Mouse (Mus musculus) hindbrain, embryonic 12.5 days (tissue): ENCODE results near the gene Notch2. TPM values are rescaled to one million over a fixed set of nuclear protein-coding genes. Genes with fewer than 3 reads are reported as not detected.
"Not testable (repeated sequence)": the region's sequence is repeated elsewhere in the genome, so short reads cannot be mapped to it uniquely, and the experiment has no call there.

Experiments
- ATAC-seq: fragments of 200-750 bp; cut with Nextera tagmentation; 2 replicates; pipeline ENCODE4 v1.8.0; 2017; ENCODE audit warnings: moderate TSS enrichment; ENCODE audit not compliant: low FRiP score
- H3K27ac ChIP-seq: fragments of 300-500 bp; sonication (generic); 2 replicates; pipeline ENCODE4 v1.5.1; 2016; ENCODE audit warnings: mild to moderate bottlenecking
- H3K27me3 ChIP-seq: fragments of 300-500 bp; sonication (generic); 2 replicates; pipeline ENCODE4 v1.6.1; 2016; ENCODE audit warnings: mild to moderate bottlenecking
- H3K36me3 ChIP-seq: fragments of 300-500 bp; sonication (generic); 2 replicates; pipeline ENCODE4 v1.6.1; 2016; ENCODE audit warnings: mild to moderate bottlenecking
- H3K4me1 ChIP-seq: fragments of 300-500 bp; sonication (generic); 2 replicates; pipeline ENCODE4 v1.6.1; 2016
- H3K4me2 ChIP-seq: fragments of 300-500 bp; sonication (generic); replicated peaks from 2 replicates; pipeline ENCODE4 v1.6.1; 2016; ENCODE audit warnings: mild to moderate bottlenecking
- H3K4me3 ChIP-seq: fragments of 300-500 bp; sonication (generic); 2 replicates; pipeline ENCODE4 v1.5.1; 2016; ENCODE audit warnings: mild to moderate bottlenecking
- H3K9ac ChIP-seq: fragments of 300-500 bp; sonication (generic); 2 replicates; pipeline ENCODE4 v1.6.1; 2016; ENCODE audit warnings: mild to moderate bottlenecking, moderate library complexity
- H3K9me3 ChIP-seq: fragments of 300-500 bp; sonication (generic); replicated peaks from 2 replicates; pipeline ENCODE4 v1.6.1; 2016; ENCODE audit warnings: mild to moderate bottlenecking
- WGBS: fragments of 180-500 bp; shearing (Covaris S2); methylation state at CpG from one replicate; pipeline ENCODE4 v1.1.7; 2016; 5-methylcytosine and 5-hydroxymethylcytosine counted together
- polyA plus RNA-seq: library from polyadenylated mRNA; unstranded; fragments of >200 nt; fragmentation: Nextera tagmentation; extraction: Ambion mirVana; gene quantifications from 2 replicates; pipeline ENCODE4 v1.2.1, GENCODE M21; 2016

The Notch2 gene
- polyA plus RNA-seq, 1 experiment from 2014 or later, result 26.5 TPM

DNA sequence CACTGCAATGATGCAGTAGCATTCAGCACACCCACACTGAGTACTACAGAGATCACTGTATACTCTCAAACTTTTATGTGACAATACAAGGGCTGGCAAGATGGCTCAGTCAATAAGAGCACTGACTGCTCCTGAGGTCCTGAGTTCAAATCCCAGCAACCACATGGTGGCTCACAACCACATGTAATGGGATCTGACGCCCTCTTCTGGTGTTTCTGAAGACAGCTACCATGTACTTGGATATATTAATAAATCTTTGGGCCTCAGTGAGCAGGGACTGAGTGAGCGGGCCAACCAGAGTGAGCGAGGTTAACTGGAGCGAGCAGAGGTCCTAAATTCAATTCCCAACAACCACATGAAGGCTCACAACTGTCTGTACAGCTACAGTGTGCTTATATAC lies 118.8 kb downstream of the Notch2 start:
- H3K4me3 ChIP-seq, H3K4me1 ChIP-seq, H3K4me2 ChIP-seq, ATAC-seq, H3K9me3 ChIP-seq, H3K27ac ChIP-seq, H3K27me3 ChIP-seq, H3K9ac ChIP-seq: not testable (repeated sequence)
- peaks cover 48% of the 10 kb centered on the region for H3K36me3 ChIP-seq
- WGBS, result 91% methylated on average over 4 of the region's 4 CpGs

DNA sequence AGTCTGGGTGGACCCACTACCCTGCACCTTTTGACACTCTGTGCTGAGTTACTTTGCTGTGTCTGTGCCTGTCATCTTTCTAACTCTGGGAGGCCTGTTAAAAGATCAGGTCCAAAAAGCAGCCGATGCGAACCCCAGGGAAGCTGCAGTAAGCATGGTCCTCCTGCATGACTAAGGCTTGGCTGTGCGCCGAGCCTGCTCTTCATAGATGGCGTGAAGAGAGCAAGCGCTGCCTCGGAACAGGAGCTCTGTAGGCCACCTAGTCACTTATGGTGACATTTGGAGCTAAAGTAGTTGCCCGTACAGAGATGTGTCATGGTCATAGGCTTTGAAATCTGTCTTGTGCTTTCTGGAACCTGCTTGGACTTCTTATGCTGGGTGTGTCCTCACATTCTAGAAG lies 119.3 kb downstream of the Notch2 start:
- Histone ChIP-seq H3K27ac (no peak overlapping the region), H3K4me3 (no peak overlapping the region), H3K9ac (no peak overlapping the region), H3K4me1 (no peaks in the 10 kb centered on the region), H3K27me3 (no peaks in the 10 kb centered on the region), H3K9me3 (no peaks in the 10 kb centered on the region), H3K36me3 (peaks cover 53% of the 10 kb centered on the region), H3K4me2 (no peak overlapping the region)
- 94% methylated on average over 8 of the region's 8 CpGs for WGBS
- ATAC-seq, result no peak

DNA sequence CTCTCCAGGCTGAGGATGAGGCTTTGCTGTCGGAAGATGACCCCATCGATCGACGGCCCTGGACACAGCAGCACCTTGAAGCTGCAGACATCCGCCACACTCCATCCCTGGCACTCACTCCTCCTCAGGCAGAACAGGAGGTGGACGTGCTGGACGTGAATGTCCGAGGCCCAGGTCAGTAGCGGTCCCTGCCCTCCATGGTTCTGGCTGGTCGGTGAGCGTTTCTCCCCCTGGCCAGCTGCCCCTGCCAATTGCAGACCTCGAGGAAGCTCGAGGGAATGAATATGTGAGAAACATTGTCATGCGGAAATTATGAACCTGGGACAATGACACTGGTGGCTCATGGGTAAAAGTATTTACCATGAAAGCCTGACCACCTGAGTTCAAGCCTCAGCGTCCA lies 128.1 kb downstream of the Notch2 start:
- Histone ChIP-seq H3K4me1 (no peaks in the 10 kb centered on the region), H3K4me2 (no peak overlapping the region), H3K4me3 (no peak overlapping the region), H3K9ac (no peak overlapping the region), H3K27me3 (no peaks in the 10 kb centered on the region), H3K36me3 (peaks cover 86% of the 10 kb centered on the region), H3K27ac (no peak overlapping the region), H3K9me3 (no peaks in the 10 kb centered on the region)
- ATAC-seq, result no peak
- WGBS, result 95% methylated on average over 15 of the region's 15 CpGs

GRCm38 (mm10) chr3:98142862-98143261 lies 129.5 kb downstream of the Notch2 start:
- Histone ChIP-seq H3K9me3 (no peaks in the 10 kb centered on the region), H3K9ac (no peak overlapping the region), H3K36me3 (peaks cover 87% of the 10 kb centered on the region), H3K27ac (no peak overlapping the region), H3K27me3 (no peaks in the 10 kb centered on the region), H3K4me3 (no peak overlapping the region), H3K4me2 (no peak overlapping the region), H3K4me1 (no peaks in the 10 kb centered on the region)
- ATAC-seq, result no peak
- 95% methylated on average over 13 of the region's 13 CpGs for WGBS

DNA sequence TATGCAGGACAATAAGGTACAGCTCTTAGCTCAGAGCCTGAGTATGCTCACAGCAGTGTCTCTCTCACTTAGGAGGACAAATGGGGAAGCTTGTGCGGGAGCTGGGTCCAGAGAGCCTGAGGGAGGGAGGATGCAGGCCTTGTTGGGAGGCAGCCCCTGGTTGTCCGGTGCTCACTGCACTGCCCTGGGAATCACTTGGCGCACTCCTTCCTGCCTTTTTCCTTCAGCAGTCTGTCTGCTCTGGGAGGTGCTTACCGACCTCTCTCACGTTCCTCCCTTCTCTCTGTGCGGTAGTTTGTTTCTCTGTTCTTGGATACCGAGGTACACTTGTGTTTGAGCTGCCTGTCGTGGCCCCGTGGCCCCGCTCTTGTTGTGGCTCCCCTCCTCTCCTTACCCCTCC lies 131.9 kb downstream of the Notch2 start:
- ATAC-seq, result no peak

DNA sequence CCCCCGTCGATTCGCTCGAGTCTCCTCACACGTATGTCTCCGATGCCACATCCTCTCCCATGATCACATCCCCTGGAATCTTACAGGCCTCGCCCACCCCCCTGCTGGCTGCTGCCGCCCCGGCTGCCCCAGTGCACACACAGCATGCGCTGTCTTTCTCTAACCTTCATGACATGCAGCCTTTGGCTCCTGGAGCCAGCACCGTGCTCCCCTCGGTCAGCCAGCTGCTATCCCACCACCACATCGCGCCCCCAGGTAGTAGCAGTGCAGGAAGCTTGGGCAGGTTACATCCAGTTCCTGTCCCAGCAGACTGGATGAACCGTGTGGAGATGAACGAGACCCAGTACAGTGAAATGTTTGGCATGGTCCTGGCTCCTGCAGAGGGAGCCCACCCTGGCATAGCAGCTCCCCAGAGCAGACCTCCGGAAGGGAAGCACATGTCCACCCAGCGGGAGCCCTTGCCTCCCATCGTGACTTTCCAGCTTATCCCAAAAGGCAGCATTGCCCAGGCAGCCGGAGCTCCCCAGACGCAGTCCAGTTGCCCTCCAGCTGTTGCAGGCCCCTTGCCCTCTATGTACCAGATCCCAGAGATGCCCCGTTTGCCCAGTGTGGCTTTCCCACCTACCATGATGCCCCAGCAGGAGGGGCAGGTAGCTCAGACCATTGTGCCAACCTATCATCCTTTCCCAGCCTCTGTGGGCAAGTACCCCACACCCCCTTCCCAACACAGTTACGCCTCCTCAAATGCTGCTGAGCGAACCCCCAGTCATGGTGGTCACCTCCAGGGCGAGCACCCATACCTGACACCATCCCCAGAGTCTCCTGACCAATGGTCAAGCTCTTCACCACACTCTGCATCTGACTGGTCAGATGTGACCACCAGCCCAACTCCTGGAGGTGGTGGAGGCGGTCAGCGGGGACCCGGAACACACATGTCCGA lies 133.4 kb downstream of the Notch2 start:
- no peak overlapping the region for H3K4me2 ChIP-seq
- no peak overlapping the region for H3K9ac ChIP-seq
- WGBS, result 93% methylated on average over 29 of the region's 29 CpGs
- H3K27me3 ChIP-seq, result no peaks in the 10 kb centered on the region
- H3K27ac ChIP-seq, result no peak overlapping the region
- no peaks in the 10 kb centered on the region for H3K4me1 ChIP-seq
- H3K4me3 ChIP-seq, result no peak overlapping the region
- peaks cover 63% of the 10 kb centered on the region for H3K36me3 ChIP-seq
- no peak for ATAC-seq
- no peaks in the 10 kb centered on the region for H3K9me3 ChIP-seq

More for the DNA sequence above, 131.9 kb downstream of the Notch2 start:
- Histone ChIP-seq H3K27me3 (no peaks in the 10 kb centered on the region), H3K4me1 (no peaks in the 10 kb centered on the region), H3K36me3 (peaks cover 73% of the 10 kb centered on the region), H3K9me3 (no peaks in the 10 kb centered on the region), H3K4me3 (no peak overlapping the region), H3K9ac (no peak overlapping the region), H3K4me2 (no peak overlapping the region), H3K27ac (no peak overlapping the region)
- 81% methylated on average over 10 of the region's 10 CpGs for WGBS

GRCm38 (mm10) chr3:98147706-98148105 lies 134.4 kb downstream of the Notch2 start:
- Histone ChIP-seq H3K27ac (no peak overlapping the region), H3K9me3 (no peaks in the 10 kb centered on the region), H3K4me1 (no peaks in the 10 kb centered on the region), H3K9ac (no peak overlapping the region), H3K36me3 (peaks cover 55% of the 10 kb centered on the region), H3K4me2 (no peak overlapping the region), H3K4me3 (no peak overlapping the region), H3K27me3 (no peaks in the 10 kb centered on the region)
- no peak for ATAC-seq
- 90% methylated on average over 14 of the region's 14 CpGs for WGBS

DNA sequence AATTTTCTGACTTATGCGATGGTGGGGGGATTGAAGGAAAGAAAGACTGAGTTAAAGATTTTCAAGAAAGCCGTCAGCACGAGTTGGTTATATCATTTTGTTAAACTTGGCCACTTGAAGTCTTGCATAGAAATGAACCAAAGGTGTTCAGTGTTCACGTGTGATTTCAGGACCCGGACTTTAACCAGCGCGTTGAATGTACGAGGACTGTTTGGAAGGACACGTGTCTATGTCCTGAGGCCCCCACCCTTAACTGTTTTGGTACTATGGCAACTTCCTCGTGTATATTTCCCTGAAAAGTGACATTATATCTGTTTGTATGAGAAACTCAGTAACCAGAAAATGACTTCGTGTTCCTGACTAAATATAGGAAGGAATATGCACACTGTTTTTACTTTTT lies 136.6 kb downstream of the Notch2 start:
- 97% methylated on average over 11 of the region's 11 CpGs for WGBS
- Histone ChIP-seq H3K36me3 (peaks cover 35% of the 10 kb centered on the region), H3K4me2 (no peak overlapping the region), H3K9ac (no peak overlapping the region), H3K4me1 (no peaks in the 10 kb centered on the region), H3K9me3 (no peaks in the 10 kb centered on the region), H3K27me3 (no peaks in the 10 kb centered on the region), H3K27ac (no peak overlapping the region), H3K4me3 (no peak overlapping the region)
- ATAC-seq, result no peak

DNA sequence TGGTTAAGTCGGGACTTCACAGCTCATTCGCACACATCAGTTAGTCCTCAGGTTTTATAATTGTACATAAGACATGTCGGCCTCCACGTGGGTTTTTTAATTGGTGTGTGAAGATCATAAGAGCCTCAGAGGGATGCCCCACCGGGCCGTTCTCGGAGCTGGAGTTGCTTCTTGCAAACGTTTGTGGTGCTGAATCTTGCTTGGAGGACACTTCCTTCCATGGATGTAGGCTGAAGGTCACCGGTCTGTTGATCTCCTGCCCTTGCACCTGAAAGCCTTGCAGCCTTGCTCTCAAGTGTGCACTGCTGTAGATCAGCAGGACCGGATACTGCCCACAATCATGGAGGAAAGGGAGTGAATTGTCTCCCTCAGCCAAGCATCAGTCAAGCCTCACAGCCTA lies 137.7 kb downstream of the Notch2 start:
- Histone ChIP-seq H3K4me2 (no peak overlapping the region), H3K36me3 (peaks cover 27% of the 10 kb centered on the region), H3K4me3 (no peak overlapping the region), H3K9me3 (no peaks in the 10 kb centered on the region), H3K9ac (no peak overlapping the region), H3K27me3 (no peaks in the 10 kb centered on the region), H3K4me1 (no peaks in the 10 kb centered on the region), H3K27ac (no peak overlapping the region)
- ATAC-seq, result no peak
- WGBS, result 90% methylated on average over 10 of the region's 10 CpGs

GRCm38 (mm10) chr3:98153460-98153859 lies 140.1 kb downstream of the Notch2 start:
- no peaks in the 10 kb centered on the region for H3K9me3 ChIP-seq
- H3K27ac ChIP-seq, result no peak overlapping the region
- ATAC-seq, result no peak
- peaks cover 5% of the 10 kb centered on the region; the same call in 1 of the 2 replicates for H3K36me3 ChIP-seq
- no peaks in the 10 kb centered on the region for H3K4me1 ChIP-seq
- H3K9ac ChIP-seq, result no peak overlapping the region
- H3K4me2 ChIP-seq, result no peak overlapping the region
- no peak overlapping the region for H3K4me3 ChIP-seq
- H3K27me3 ChIP-seq, result no peaks in the 10 kb centered on the region

DNA sequence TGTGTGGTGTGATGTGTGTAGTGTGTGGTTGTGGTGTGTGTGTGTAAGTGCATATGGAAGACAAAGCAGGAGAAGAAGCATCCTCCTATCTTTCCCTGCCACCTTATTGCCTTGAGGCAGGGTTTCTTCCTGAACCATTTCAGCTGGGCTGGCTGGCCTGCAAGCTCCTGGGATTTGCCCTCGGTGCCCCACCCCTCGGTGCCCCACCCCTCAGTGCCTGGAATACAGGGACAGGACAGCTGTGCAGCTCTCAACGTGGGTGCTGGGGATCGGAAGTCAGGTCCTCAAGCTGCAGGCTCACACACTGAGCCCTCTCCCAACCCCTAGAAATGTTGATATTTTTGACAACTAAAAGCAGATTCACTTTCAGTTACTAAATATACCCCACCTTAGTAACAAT lies 142.8 kb downstream of the Notch2 start:
- 41% methylated on average over 4 of the region's 4 CpGs for WGBS
- Histone ChIP-seq H3K4me1 (no peaks in the 10 kb centered on the region), H3K27ac (no peak overlapping the region), H3K4me3 (no peak overlapping the region), H3K9ac (no peak overlapping the region), H3K27me3 (no peaks in the 10 kb centered on the region), H3K9me3 (no peaks in the 10 kb centered on the region), H3K36me3 (no peaks in the 10 kb centered on the region), H3K4me2 (no peak overlapping the region)
- ATAC-seq, result no peak

DNA sequence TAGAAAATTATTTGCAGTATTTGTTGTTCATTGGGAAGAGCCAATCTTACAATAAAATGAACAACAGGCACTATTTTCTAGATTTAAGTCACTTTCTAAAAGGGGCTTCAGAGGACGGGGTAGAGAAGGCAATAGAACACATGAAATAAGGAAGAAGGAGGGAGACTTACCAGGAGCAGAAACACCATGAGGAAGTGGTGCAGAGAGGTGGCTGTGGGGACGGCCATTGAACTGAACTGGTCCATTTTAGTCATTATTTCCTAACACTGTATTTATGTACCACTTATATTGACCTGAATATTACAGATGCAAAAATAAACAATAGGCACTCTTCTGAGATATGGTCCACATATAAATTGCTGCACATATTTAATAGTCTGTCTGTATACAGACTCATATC lies 143.7 kb downstream of the Notch2 start:
- WGBS, result 84% methylated on average over 2 of the region's 2 CpGs
- no peaks in the 10 kb centered on the region for H3K9me3 ChIP-seq
- H3K4me1 ChIP-seq, result no peaks in the 10 kb centered on the region
- no peak overlapping the region for H3K27ac ChIP-seq
- no peak overlapping the region for H3K4me3 ChIP-seq
- H3K4me2 ChIP-seq, result no peak overlapping the region
- H3K36me3 ChIP-seq, result no peaks in the 10 kb centered on the region
- no peaks in the 10 kb centered on the region for H3K27me3 ChIP-seq
- no peak overlapping the region for H3K9ac ChIP-seq
- no peak for ATAC-seq

- Histone ChIP-seq H3K4me2 (no peak overlapping the region), H3K9ac (no peak overlapping the region), H3K4me1 (no peaks in the 10 kb centered on the region), H3K4me3 (no peak overlapping the region), H3K9me3 (no peaks in the 10 kb centered on the region), H3K27ac (no peak overlapping the region), H3K36me3 (no peaks in the 10 kb centered on the region), H3K27me3 (no peaks in the 10 kb centered on the region)
- 66% methylated on average over 2 of the region's 2 CpGs for WGBS
- no peak for ATAC-seq
Observed at GRCm38 (mm10) chr3:98157585-98157984, 144.3 kb downstream of the Notch2 start.
